Mouse (Mus musculus): ENCODE data around the gene Plekhb2. TPM values are rescaled to one million over a fixed set of nuclear protein-coding genes. Genes with fewer than 3 reads are reported as not detected.

The Plekhb2 gene
- polyA plus RNA-seq, 1 experiment from 2014 or later: 47.6 TPM

DNA sequence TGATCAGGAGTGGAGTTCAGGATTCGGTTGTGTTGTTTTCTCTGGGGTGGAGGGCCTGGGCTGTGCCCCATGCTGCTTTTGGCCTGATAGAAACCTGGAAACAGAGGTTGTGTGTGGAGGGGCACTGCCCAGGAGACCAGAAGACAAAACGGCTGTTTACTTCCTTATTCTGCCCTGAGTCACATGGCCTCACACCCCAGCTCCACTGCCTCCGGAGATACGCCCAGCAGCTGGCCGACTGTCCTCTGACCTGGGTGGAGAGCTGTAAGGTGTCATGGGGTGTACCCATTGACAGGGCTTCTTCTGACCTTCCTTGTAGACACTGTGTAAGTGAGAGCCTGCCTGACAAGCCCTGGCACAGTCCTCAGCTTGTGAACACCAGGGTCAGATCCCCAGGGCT lies 8.9 kb downstream of the Plekhb2 start:
- H3K4me2 ChIP-seq: no peak overlapping the region
- no peak overlapping the region for H3K4me3 ChIP-seq (replicated peaks)
- no peak for ATAC-seq (ENCODE audit: low FRiP score)
- no peaks in the 10 kb centered on the region for H3K27me3 ChIP-seq
- peaks cover 15% of the 10 kb centered on the region for H3K36me3 ChIP-seq (replicated peaks)
- H3K27ac ChIP-seq: no peak overlapping the region
- H3K9ac ChIP-seq: no peak overlapping the region
- no peaks in the 10 kb centered on the region for H3K9me3 ChIP-seq
- H3K4me1 ChIP-seq: no peaks in the 10 kb centered on the region
- WGBS: 83% methylated on average over 5 of the region's 5 CpGs

DNA sequence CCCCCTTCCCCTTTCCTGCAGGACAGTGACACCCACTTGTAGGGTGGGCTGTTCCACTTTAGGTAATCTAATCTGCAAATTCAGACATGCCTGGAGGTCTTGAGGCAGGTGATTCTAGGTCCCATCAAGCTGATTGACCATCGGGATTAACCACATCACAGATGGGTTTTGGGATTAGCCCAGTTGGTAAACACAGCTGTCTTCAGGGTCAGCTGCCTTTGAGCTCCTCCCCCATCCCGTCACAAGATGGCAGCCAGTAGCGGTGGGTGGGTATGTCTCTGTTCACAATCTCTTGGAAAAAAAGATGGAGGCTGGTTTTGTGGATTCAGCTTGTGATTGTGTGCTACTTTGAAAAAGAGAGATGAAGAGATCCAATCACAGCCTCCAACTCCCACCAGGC lies 10.0 kb downstream of the Plekhb2 start:
- no peak overlapping the region for H3K4me2 ChIP-seq
- no peak overlapping the region for H3K27ac ChIP-seq
- H3K9ac ChIP-seq: no peak overlapping the region
- no peak for ATAC-seq (ENCODE audit: low FRiP score)
- H3K9me3 ChIP-seq: no peaks in the 10 kb centered on the region
- 84% methylated on average over 3 of the region's 3 CpGs for WGBS
- no peaks in the 10 kb centered on the region for H3K4me1 ChIP-seq
- H3K27me3 ChIP-seq: no peaks in the 10 kb centered on the region
- H3K36me3 ChIP-seq (replicated peaks): peaks cover 25% of the 10 kb centered on the region
- no peak overlapping the region for H3K4me3 ChIP-seq (replicated peaks)

DNA sequence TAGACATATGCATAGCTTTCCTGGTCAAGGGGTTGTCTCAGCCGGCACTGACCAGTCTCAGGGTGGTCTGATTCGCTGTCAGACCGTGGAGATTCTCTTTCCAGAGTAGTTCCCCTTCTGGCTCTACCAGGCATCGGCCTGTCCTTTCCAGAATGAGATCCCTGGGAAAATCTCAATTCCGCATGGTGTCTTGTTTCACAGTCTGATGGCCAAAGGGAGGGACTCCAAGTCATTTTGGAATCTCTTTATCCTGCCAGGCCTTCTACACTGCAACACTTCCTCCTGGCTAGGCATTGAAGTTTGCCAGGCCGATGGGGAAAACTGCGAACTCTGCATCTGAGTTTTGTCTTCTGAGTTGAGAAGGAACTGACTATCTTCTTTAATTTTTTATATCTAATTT lies 10.4 kb downstream of the Plekhb2 start:
- H3K27me3 ChIP-seq: no peaks in the 10 kb centered on the region
- H3K9me3 ChIP-seq: no peaks in the 10 kb centered on the region
- H3K27ac ChIP-seq: no peak overlapping the region
- no peaks in the 10 kb centered on the region for H3K4me1 ChIP-seq
- H3K4me3 ChIP-seq (replicated peaks): no peak overlapping the region
- no peak overlapping the region for H3K9ac ChIP-seq
- WGBS: 91% methylated on average over 7 of the region's 7 CpGs
- no peak overlapping the region for H3K4me2 ChIP-seq
- ATAC-seq (ENCODE audit: low FRiP score): no peak
- peaks cover 30% of the 10 kb centered on the region for H3K36me3 ChIP-seq (replicated peaks)

DNA sequence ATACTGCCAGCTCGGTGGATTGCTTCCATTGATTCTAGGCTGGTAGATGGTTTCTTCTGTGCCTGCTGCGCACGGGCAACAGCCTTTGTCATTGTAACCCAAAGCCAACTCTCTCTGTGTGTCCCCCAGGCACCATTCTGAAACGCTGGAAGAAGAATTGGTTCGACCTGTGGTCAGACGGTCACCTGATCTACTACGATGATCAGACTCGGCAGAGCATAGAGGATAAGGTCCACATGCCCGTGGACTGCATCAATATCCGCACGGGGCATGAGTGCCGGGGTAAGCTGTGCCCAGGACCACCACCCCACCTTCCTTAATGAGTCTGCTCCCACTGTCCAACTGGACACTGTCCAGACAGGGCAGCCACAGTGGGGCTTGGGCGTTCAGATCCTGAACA lies 13.1 kb downstream of the Plekhb2 start:
- Histone ChIP-seq H3K9ac (no peak overlapping the region), H3K4me1 (no peaks in the 10 kb centered on the region), H3K27ac (no peak overlapping the region), H3K4me3 (replicated peaks) (no peak overlapping the region), H3K4me2 (no peak overlapping the region), H3K9me3 (no peaks in the 10 kb centered on the region), H3K36me3 (replicated peaks) (peaks cover 31% of the 10 kb centered on the region), H3K27me3 (no peaks in the 10 kb centered on the region)
- no peak for ATAC-seq (ENCODE audit: low FRiP score)
- WGBS: 92% methylated on average over 13 of the region's 13 CpGs

DNA sequence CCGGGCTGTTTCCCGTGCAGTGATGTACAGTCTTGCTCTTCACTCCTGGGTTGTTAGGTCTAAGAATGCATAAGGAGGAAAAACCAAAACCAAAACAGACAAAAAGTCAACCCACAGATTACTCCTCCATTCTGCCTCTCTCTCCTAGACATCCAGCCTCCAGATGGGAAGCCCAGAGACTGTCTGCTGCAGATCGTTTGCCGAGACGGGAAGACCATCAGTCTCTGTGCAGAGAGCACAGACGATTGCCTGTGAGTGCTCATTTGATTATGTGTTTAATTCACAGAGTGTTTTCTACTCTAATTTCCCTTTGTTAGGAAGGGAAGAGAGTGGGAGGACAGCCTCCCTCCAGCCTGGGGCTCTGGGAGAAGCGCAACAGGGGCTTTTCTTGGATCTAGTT lies 13.5 kb downstream of the Plekhb2 start:
- H3K36me3 ChIP-seq (replicated peaks): peaks cover 31% of the 10 kb centered on the region
- 92% methylated on average over 7 of the region's 7 CpGs for WGBS
- no peak for ATAC-seq (ENCODE audit: low FRiP score)
- no peak overlapping the region for H3K27ac ChIP-seq
- H3K4me1 ChIP-seq: no peaks in the 10 kb centered on the region
- no peaks in the 10 kb centered on the region for H3K27me3 ChIP-seq
- H3K9me3 ChIP-seq: no peaks in the 10 kb centered on the region
- no peak overlapping the region for H3K4me3 ChIP-seq (replicated peaks)
- H3K4me2 ChIP-seq: no peak overlapping the region
- no peak overlapping the region for H3K9ac ChIP-seq

DNA sequence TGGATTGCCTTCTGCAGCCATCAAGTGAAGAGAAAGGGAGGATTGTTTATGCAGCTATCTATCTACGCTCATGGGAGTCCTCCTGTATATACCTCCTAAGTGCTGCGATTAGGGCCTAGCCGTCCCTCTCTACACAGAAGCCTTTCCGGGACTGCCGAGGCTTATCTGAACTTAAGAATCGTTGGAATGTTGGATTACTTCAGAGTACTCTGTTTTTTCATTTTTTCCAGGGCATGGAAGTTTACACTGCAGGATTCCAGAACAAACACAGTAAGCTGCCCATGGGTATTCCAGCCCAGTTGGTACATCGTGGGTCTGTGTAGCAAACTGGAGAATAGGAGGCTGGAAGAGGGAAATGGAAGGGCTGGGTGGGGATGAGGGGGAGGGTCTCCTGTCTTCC lies 14.5 kb downstream of the Plekhb2 start:
- WGBS: 90% methylated on average over 7 of the region's 7 CpGs
- Histone ChIP-seq H3K4me2 (no peak overlapping the region), H3K4me3 (replicated peaks) (no peak overlapping the region), H3K27ac (no peak overlapping the region), H3K27me3 (no peaks in the 10 kb centered on the region), H3K9me3 (no peaks in the 10 kb centered on the region), H3K36me3 (replicated peaks) (peaks cover 37% of the 10 kb centered on the region), H3K4me1 (no peaks in the 10 kb centered on the region), H3K9ac (no peak overlapping the region)
- ATAC-seq (ENCODE audit: low FRiP score): no peak

DNA sequence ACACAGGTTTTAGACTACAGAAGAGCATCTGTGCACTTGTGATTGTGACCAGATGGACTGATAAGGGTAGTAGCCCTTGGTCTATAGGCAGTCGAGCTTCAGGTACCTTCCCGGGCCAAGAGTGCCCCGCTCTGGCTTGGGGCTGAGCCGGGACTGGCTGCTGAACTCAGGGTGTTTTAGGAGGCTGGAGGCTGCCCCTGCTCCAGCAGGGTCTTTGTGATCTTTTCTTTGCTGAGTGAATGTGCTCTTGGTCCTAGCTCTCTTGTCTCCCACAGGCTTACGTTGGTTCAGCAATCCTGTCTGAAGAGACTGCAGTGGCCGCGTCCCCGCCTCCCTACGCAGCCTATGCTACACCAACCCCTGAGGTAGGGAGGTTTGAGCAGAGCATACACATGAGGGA lies 16.1 kb downstream of the Plekhb2 start:
- Histone ChIP-seq H3K4me1 (no peaks in the 10 kb centered on the region), H3K4me2 (no peak overlapping the region), H3K36me3 (replicated peaks) (peaks cover 45% of the 10 kb centered on the region), H3K9ac (no peak overlapping the region), H3K9me3 (no peaks in the 10 kb centered on the region), H3K27me3 (no peaks in the 10 kb centered on the region), H3K27ac (no peak overlapping the region), H3K4me3 (replicated peaks) (no peak overlapping the region)
- no peak for ATAC-seq (ENCODE audit: low FRiP score)
- 84% methylated on average over 9 of the region's 9 CpGs for WGBS

DNA sequence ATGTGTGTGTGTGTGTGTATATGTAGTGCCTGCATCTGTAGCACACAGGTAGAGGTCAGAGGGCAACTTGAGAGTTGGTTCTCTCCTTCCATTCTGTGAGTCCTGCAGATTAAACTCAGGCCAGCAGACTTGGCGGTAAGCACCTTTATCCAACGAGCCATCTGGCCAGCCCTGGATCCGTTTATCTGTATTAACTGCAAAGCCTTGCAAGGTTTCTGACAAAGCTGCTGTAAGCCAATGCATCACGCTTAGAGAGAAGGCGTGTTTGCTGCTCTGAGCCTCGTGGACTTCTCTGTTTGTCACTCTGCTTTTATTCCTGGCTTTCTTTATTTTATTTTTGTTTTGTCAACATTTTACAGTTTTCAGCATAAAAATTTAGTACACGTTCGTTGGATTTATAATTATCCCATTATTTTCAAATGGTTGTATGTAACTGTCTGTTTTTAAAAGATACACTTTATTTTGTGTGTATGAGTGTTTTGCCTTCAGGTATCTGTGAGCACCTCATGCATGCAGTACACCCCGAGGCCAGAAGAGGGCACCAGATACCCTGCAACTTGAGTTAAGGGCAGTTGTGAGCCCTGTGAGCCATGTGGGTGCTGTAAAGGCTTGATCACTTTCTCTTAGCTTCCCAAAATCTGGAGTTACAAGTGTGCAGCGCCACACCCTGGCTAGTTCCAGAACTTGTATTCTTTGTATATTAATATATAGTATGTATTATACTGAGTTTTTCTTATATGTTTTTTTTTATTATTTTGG lies 17.2 kb downstream of the Plekhb2 start:
- H3K27ac ChIP-seq: no peak overlapping the region
- no peaks in the 10 kb centered on the region for H3K27me3 ChIP-seq
- ATAC-seq (ENCODE audit: low FRiP score): peak; percentile 60
- H3K9me3 ChIP-seq: no peaks in the 10 kb centered on the region
- no peak overlapping the region for H3K4me3 ChIP-seq (replicated peaks)
- H3K4me2 ChIP-seq: no peak overlapping the region
- no peak overlapping the region for H3K9ac ChIP-seq
- H3K4me1 ChIP-seq: no peaks in the 10 kb centered on the region
- WGBS: 60% methylated on average over 10 of the region's 10 CpGs
- H3K36me3 ChIP-seq (replicated peaks): peaks cover 54% of the 10 kb centered on the region

DNA sequence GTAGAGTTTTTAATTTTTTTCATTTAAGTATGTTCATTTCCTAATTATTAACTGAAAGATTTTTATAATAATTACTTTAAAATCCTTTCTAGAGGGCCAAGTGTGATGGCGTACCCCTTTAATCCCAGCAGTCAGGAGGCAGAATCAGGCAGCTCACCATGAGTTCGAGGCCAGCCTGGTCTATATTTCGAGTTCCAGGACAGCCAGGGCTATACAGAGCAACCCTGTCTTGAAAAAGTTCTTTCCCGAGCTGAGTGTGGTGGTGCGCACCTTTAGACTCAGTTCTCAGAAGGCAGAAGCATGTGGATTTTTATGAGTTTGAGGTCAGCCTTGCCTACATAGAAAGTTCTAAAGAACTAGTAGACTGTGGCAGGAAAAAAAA lies 17.8 kb downstream of the Plekhb2 start:
- Histone ChIP-seq H3K9me3 (no peaks in the 10 kb centered on the region), H3K36me3 (replicated peaks) (peaks cover 50% of the 10 kb centered on the region), H3K27me3 (no peaks in the 10 kb centered on the region), H3K4me2 (no peak overlapping the region), H3K4me1 (no peaks in the 10 kb centered on the region), H3K27ac (no peak overlapping the region), H3K4me3 (replicated peaks) (no peak overlapping the region), H3K9ac (no peak overlapping the region)
- 90% methylated on average over 5 of the region's 5 CpGs for WGBS
- no peak for ATAC-seq (ENCODE audit: low FRiP score)

DNA sequence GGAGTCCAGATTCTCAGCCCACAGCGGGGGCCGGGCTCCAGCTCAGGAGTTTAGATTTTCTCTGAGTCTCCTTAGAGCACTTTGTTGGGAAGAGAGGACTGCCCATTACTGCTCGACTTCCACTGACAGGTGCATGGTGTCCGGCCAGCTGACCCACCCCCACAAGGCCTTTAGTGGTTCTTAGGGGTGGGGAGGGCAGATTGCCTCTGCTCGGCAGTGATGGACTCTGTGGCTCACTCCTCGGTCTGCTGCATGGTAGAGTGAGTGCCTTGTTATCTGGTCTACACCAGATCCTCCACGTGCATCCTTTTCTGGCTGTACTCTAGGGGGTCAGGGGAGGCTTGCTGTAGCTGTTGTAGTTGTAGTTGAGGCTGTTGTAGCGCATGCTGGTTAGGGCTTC lies 18.6 kb downstream of the Plekhb2 start:
- 89% methylated on average over 8 of the region's 8 CpGs for WGBS
- H3K27me3 ChIP-seq: no peaks in the 10 kb centered on the region
- no peak overlapping the region for H3K27ac ChIP-seq
- H3K4me1 ChIP-seq: no peaks in the 10 kb centered on the region
- H3K36me3 ChIP-seq (replicated peaks): peaks cover 43% of the 10 kb centered on the region
- ATAC-seq (ENCODE audit: low FRiP score): no peak
- no peaks in the 10 kb centered on the region for H3K9me3 ChIP-seq
- H3K4me2 ChIP-seq: no peak overlapping the region
- H3K4me3 ChIP-seq (replicated peaks): no peak overlapping the region
- H3K9ac ChIP-seq: no peak overlapping the region

DNA sequence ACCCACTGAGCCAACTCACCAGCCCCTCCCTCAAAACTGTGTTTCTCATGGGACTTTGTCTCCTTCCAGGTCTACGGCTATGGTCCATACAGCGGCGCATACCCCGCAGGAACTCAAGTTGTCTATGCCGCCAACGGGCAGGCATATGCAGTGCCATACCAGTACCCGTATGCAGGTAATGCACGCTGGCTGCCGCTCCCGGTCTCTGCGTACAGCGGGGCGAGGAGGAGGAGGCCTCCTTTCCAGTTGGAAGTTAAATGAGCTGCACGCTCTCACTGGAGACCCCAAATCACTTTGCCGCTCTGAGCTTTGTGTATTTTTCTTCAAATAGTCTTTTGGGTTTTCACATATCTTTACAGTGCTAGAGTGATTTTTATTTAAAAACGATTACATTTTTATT lies 19.5 kb downstream of the Plekhb2 start:
- H3K9ac ChIP-seq: no peak overlapping the region
- WGBS: 95% methylated on average over 16 of the region's 16 CpGs
- no peaks in the 10 kb centered on the region for H3K4me1 ChIP-seq
- H3K4me3 ChIP-seq (replicated peaks): no peak overlapping the region
- H3K9me3 ChIP-seq: no peaks in the 10 kb centered on the region
- no peak overlapping the region for H3K27ac ChIP-seq
- no peak overlapping the region for H3K4me2 ChIP-seq
- no peaks in the 10 kb centered on the region for H3K27me3 ChIP-seq
- H3K36me3 ChIP-seq (replicated peaks): peaks cover 37% of the 10 kb centered on the region
- ATAC-seq (ENCODE audit: low FRiP score): no peak

DNA sequence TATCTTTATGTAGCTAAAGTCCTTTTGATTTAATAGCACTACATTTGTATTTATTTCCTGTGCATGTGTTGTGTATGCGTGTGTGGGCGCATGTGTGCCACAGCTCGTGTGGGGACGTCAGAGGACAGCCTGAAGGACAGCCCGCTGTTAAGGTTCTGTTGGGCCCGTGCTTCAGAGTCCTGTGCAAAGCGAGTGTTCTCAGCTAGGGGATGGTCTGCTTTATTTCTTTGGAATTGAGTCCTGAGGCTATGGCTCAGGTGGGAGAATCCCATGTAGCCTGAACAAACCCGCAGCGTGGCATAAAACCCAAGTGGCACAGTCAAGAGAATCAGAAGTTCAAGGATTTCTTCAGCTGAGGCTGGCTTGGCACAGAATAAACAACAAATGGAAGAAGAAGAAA lies 21.4 kb downstream of the Plekhb2 start:
- Histone ChIP-seq H3K9me3 (no peaks in the 10 kb centered on the region), H3K27ac (no peak overlapping the region), H3K9ac (no peak overlapping the region), H3K4me1 (no peaks in the 10 kb centered on the region), H3K4me2 (no peak overlapping the region), H3K4me3 (replicated peaks) (no peak overlapping the region), H3K27me3 (no peaks in the 10 kb centered on the region), H3K36me3 (replicated peaks) (peaks cover 39% of the 10 kb centered on the region)
- WGBS: 95% methylated on average over 9 of the region's 9 CpGs
- ATAC-seq (ENCODE audit: low FRiP score): no peak

DNA sequence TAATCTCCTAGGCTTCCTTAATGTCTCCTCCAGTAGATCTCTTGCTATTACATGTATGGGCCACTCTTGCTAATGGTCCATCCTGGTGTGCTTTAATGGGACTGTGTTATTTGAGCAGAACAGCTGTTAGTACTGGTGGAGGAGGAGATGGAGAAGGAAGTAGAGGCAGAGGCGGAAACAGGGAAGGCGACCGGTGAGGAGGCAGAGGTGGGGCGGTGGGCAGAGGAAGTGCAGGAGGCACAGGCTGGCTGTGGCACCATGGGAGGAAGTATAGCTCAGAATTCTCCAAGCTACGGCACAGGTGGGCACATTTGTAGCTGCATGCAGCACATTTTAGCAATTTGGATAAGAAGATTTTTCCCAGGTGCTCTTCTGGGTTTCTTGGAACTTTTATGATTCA lies 23.8 kb downstream of the Plekhb2 start:
- Histone ChIP-seq H3K4me1 (no peaks in the 10 kb centered on the region), H3K9me3 (no peaks in the 10 kb centered on the region), H3K27me3 (no peaks in the 10 kb centered on the region), H3K27ac (no peak overlapping the region), H3K4me3 (replicated peaks) (no peak overlapping the region), H3K9ac (no peak overlapping the region), H3K36me3 (replicated peaks) (peaks cover 52% of the 10 kb centered on the region), H3K4me2 (no peak overlapping the region)
- 97% methylated on average over 5 of the region's 5 CpGs for WGBS
- ATAC-seq (ENCODE audit: low FRiP score): no peak
